Comparison of ENCODE assay signal across 28 mouse cellular contexts in the genomic region with DNA sequence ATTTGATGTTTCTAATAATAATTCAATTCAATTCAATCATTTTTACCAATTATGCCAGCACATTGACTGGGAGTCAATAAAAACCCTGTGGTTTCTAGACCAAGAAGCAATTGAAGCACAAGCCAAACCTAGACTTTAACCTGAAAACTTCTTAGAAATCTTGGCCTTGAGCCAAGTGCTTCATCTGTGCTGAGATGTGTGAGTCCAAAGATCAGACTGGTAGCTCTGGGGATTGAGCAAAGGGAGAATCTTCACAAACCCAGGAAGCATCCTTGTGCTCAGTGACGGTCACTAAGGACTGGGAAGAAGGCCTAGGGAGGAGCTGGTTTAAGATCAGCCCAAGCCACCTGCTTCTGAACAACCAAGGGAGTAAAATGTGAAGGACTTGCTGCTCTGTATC.
DNase-seq lines count a peak whose midpoint lies in the region; ATAC-seq and TF ChIP-seq lines count a peak whose summit lies in the region.
"Had no signal": no experiment of that assay in that cellular context is flagged by ENCODE, and none has a peak within 500 bp of the region (broad histone marks: within the 10 kb centered on the region; RNA-seq: fewer than 3 reads in every experiment).

No protein-coding gene starts in this region.

- no peak overlapping the region for H3K4me2 ChIP-seq in intestine, postnatal 0 days (replicated peaks; ENCODE audit: low read depth)
- H3K4me2 ChIP-seq in kidney, embryonic 16.5 days (replicated peaks; ENCODE audit: low read depth, low read length), result no peak overlapping the region
- H3K4me2 ChIP-seq: heart, embryonic 15.5 days; hindbrain, embryonic 12.5 days; midbrain, embryonic 11.5 days had no signal

- H3K4me1 ChIP-seq in intestine, postnatal 0 days (replicated peaks; ENCODE audit: control insufficient read depth, insufficient read depth, low read length), result no peaks in the 10 kb centered on the region
- no peaks in the 10 kb centered on the region for H3K4me1 ChIP-seq in kidney, embryonic 16.5 days (ENCODE audit: insufficient read depth, low read length)
- H3K4me1 ChIP-seq: heart, embryonic 10.5 days; heart, embryonic 15.5 days; hindbrain, embryonic 12.5 days had no signal

- peak; percentile 34 for DNase-seq in kidney, adult 11 months
- no peak for DNase-seq in kidney, postnatal 4 days
- DNase-seq in kidney, postnatal 36 days, result peak; percentile 34 to 78
- no peak for DNase-seq in embryo, embryonic 9.5 days (ENCODE audit: extremely low spot score)
- no peak for DNase-seq in heart, adult 9 months (ENCODE audit: low spot score in 2 of 2)
- DNase-seq: adrenal gland, postnatal 10 days; cerebellum, adult 11-12 months; gastrocnemius, postnatal 10 days; layer of hippocampus, adult 9-11 months; liver; lung, adult 2 months; lung, postnatal 36 days; right cerebral cortex, adult 18-20 months; spleen, adult 18-20 months; thymus, adult 2 months; thymus, postnatal 4 days had no signal

- no peaks in the 10 kb centered on the region for H3K9me3 ChIP-seq in intestine, postnatal 0 days (ENCODE audit: control insufficient read depth)
- 0 out of 2 replicates have a peak, but pooled peaks cover 1% of the 10 kb centered on the region for H3K9me3 ChIP-seq in kidney, embryonic 16.5 days (ENCODE audit: low read length)
- H3K9me3 ChIP-seq: heart, embryonic 10.5 days; heart, embryonic 15.5 days; hindbrain, embryonic 12.5 days had no signal

- no peaks in the 10 kb centered on the region for H3K27me3 ChIP-seq in intestine, postnatal 0 days (replicated peaks; ENCODE audit: control insufficient read depth, insufficient read depth, low read length)
- H3K27me3 ChIP-seq in kidney, embryonic 16.5 days (ENCODE audit: insufficient read depth, low read length), result no peaks in the 10 kb centered on the region
- H3K27me3 ChIP-seq: heart, embryonic 15.5 days; hindbrain, embryonic 12.5 days had no signal

- no peak overlapping the region for H3K9ac ChIP-seq in intestine, postnatal 0 days (ENCODE audit: low read depth, low read length)
- no peak overlapping the region for H3K9ac ChIP-seq in kidney, embryonic 16.5 days (replicated peaks; ENCODE audit: low read length)
- H3K9ac ChIP-seq: heart, embryonic 15.5 days; hindbrain, embryonic 12.5 days; liver, embryonic 14.5 days had no signal

- TF ChIP-seq CTCF in intestine, postnatal 0 days (IDR thresholded peaks at IDR 0.05; ENCODE audit: low read depth), result no peak

- ATAC-seq in intestine, postnatal 0 days, result peak; percentile 93
- peak; percentile 42; the same call in 1 of the 2 replicates for ATAC-seq in kidney, embryonic 16.5 days (ENCODE audit: low FRiP score, low TSS enrichment)
- ATAC-seq: forebrain, embryonic 16.5 days; hindbrain, postnatal 0 days; midbrain, embryonic 16.5 days had no signal

- WGBS in intestine, postnatal 0 days, result 32% methylated on average over 1 of the region's 1 CpGs
- WGBS in kidney, embryonic 16.5 days, result 94% methylated on average over 1 of the region's 1 CpGs

- H3K27ac ChIP-seq in intestine, postnatal 0 days (ENCODE audit: low read depth, low read length), result no peak overlapping the region
- no peak overlapping the region for H3K27ac ChIP-seq in kidney, embryonic 16.5 days (ENCODE audit: low read length)
- H3K27ac ChIP-seq: heart, embryonic 10.5 days; heart, embryonic 15.5 days; hindbrain, embryonic 12.5 days; hindbrain, postnatal 0 days; liver, embryonic 14.5 days had no signal

- H3K4me3 ChIP-seq in intestine, postnatal 0 days (ENCODE audit: low read depth, low read length), result no peak overlapping the region
- no peak overlapping the region for H3K4me3 ChIP-seq in kidney, embryonic 16.5 days (ENCODE audit: low read length)
- H3K4me3 ChIP-seq: erythroblast, embryonic 14.5 days; heart, embryonic 10.5 days; heart, embryonic 15.5 days; hindbrain, embryonic 12.5 days had no signal

- no peaks in the 10 kb centered on the region for H3K36me3 ChIP-seq in intestine, postnatal 0 days (ENCODE audit: control insufficient read depth, insufficient read depth)
- H3K36me3 ChIP-seq in kidney, embryonic 16.5 days (ENCODE audit: insufficient read depth, low read length), result no peaks in the 10 kb centered on the region
- H3K36me3 ChIP-seq: G1E; heart, embryonic 10.5 days; heart, embryonic 15.5 days; hindbrain, embryonic 12.5 days had no signal

Comparison
In these comparisons a context has a peak if more than half of its experiments do, and no peak if none do; other contexts are left out.
1. DNase-seq: peak in kidney, adult 11 months (single experiment) and kidney, postnatal 36 days (2 of 2); none in kidney, postnatal 4 days (0 of 2), embryo, embryonic 9.5 days (single experiment) and heart, adult 9 months (0 of 2).